Mouse (Mus musculus) neural tube, embryonic 14.5 days (tissue): ENCODE data around the gene 4933402E13Rik. TPM values are rescaled to one million over a fixed set of nuclear protein-coding genes. Genes with fewer than 3 reads are reported as not detected.

Experiments used
- ATAC-seq: fragments of 200-750 bp; cut with Nextera tagmentation; 2 replicates; pipeline ENCODE4 v1.8.0; 2017; ENCODE audit warnings: low read depth, mild to moderate bottlenecking, moderate TSS enrichment, moderate library complexity
- H3K27ac ChIP-seq: fragments of 300-500 bp; sonication (generic); 2 replicates; pipeline ENCODE4 v1.5.1; 2014; ENCODE audit warnings: low read depth, mild to moderate bottlenecking, control low read depth, low read length, moderate library complexity, mixed read lengths
- H3K27me3 ChIP-seq: fragments of 300-500 bp; sonication (generic); 2 replicates; pipeline ENCODE4 v1.6.1; 2014; ENCODE audit warnings: low read length; ENCODE audit not compliant: control insufficient read depth, insufficient read depth
- H3K36me3 ChIP-seq: fragments of 300-500 bp; sonication (generic); 2 replicates; pipeline ENCODE4 v1.6.1; 2014; ENCODE audit warnings: low read length, mixed read lengths; ENCODE audit not compliant: control insufficient read depth, insufficient read depth
- H3K4me1 ChIP-seq: fragments of 300-500 bp; sonication (generic); 2 replicates; pipeline ENCODE4 v1.6.1; 2014; ENCODE audit warnings: low read length; ENCODE audit not compliant: control insufficient read depth, insufficient read depth
- H3K4me2 ChIP-seq: fragments of 300-500 bp; sonication (generic); 2 replicates; pipeline ENCODE4 v1.6.1; 2014; ENCODE audit warnings: mild to moderate bottlenecking, low read depth, low read length, control low read depth
- H3K4me3 ChIP-seq: fragments of 300-500 bp; sonication (generic); 2 replicates; pipeline ENCODE4 v1.5.1; 2014; ENCODE audit warnings: low read depth, low read length, control low read depth, mixed read lengths
- H3K9ac ChIP-seq: fragments of 300-500 bp; sonication (generic); replicated peaks from 2 replicates; pipeline ENCODE4 v1.6.1; 2014; ENCODE audit warnings: low read depth, mild to moderate bottlenecking, control low read depth, low read length, mixed read lengths
- H3K9me3 ChIP-seq: fragments of 300-500 bp; sonication (generic); 2 replicates; pipeline ENCODE4 v1.6.1; 2016; ENCODE audit warnings: low read length; ENCODE audit not compliant: control insufficient read depth
- WGBS: fragments of 180-500 bp; shearing (Covaris S2); extraction: QIAGEN DNeasy Blood & Tissue Kit; methylation state at CpG from one replicate; pipeline ENCODE4 v1.1.7; 2014; 5-methylcytosine and 5-hydroxymethylcytosine counted together
- polyA plus RNA-seq: library from polyadenylated mRNA; unstranded; fragments of >200 nt; fragmentation: Nextera tagmentation; extraction: Ambion mirVana; gene quantifications from 2 replicates; pipeline ENCODE4 v1.2.1, GENCODE M21; 2014

4933402E13Rik gene
- polyA plus RNA-seq: not detected in 2 replicates

- H3K4me2 ChIP-seq: no peak within 1 kb of the TSS
- H3K4me1 ChIP-seq: no peaks in the 10 kb centered on the region
- no peak within 1 kb of the TSS for H3K27ac ChIP-seq
- H3K36me3 ChIP-seq: no peaks in the 10 kb centered on the region
- 89% methylated on average over 8 of the region's 8 CpGs for WGBS
- no peaks in the 10 kb centered on the region for H3K9me3 ChIP-seq
- H3K4me3 ChIP-seq: no peak within 1 kb of the TSS
- H3K27me3 ChIP-seq: no peaks in the 10 kb centered on the region
- ATAC-seq: no peak
- no peak within 1 kb of the TSS for H3K9ac ChIP-seq
These were observed at the start of gene 4933402E13Rik for GRCm38 (mm10) chrX:62283199-62283598. 4933402E13Rik (plus strand) TSS chrX:62283499.

Other genes with a start within 250 kb of the 4933402E13Rik start
- gene 4931400O07Rik, start 184.5 kb downstream of the 4933402E13Rik start, polyA plus RNA-seq: not detected in 2 replicates